Mouse (Mus musculus): ENCODE measurements around the gene Gng8.

Gene Gng8

GRCm38 (mm10) chr7:16876006-16876405 is 15.6 kb upstream of the Gng8 start:
- no peak for DNase-seq (ENCODE audit: low read depth in 1 of 2, low spot score in 2 of 2)

- no peak for DNase-seq (ENCODE audit: low read depth in 1 of 2, low spot score in 2 of 2)
Measured at GRCm38 (mm10) chr7:16876608-16877007, 15.0 kb upstream of the Gng8 start.

GRCm38 (mm10) chr7:16877717-16878116 is 13.9 kb upstream of the Gng8 start:
- DNase-seq (ENCODE audit: low read depth in 1 of 2, low spot score in 2 of 2): no peak

GRCm38 (mm10) chr7:16879796-16880547 is 11.6 kb upstream of the Gng8 start:
- no peak for DNase-seq (ENCODE audit: low read depth in 1 of 2, low spot score in 2 of 2)

GRCm38 (mm10) chr7:16880615-16881014 is 11.0 kb upstream of the Gng8 start:
- no peak for DNase-seq (ENCODE audit: low read depth in 1 of 2, low spot score in 2 of 2)

GRCm38 (mm10) chr7:16883162-16883561 is 8.4 kb upstream of the Gng8 start:
- DNase-seq (ENCODE audit: low read depth in 1 of 2, low spot score in 2 of 2): no peak

- DNase-seq (ENCODE audit: low read depth in 1 of 2, low spot score in 2 of 2): no peak
Measured at GRCm38 (mm10) chr7:16884334-16884733, 7.3 kb upstream of the Gng8 start.

- no peak for DNase-seq (ENCODE audit: low read depth in 1 of 2, low spot score in 2 of 2)
Measured at GRCm38 (mm10) chr7:16885271-16885776, 6.3 kb upstream of the Gng8 start.

- no peak for DNase-seq (ENCODE audit: low read depth in 1 of 2, low spot score in 2 of 2)
Measured at GRCm38 (mm10) chr7:16885905-16886304, 5.7 kb upstream of the Gng8 start.

- DNase-seq (ENCODE audit: low read depth in 1 of 2, low spot score in 2 of 2): no peak
Measured at GRCm38 (mm10) chr7:16890536-16890935, 1.1 kb upstream of the Gng8 start.

- no peak for DNase-seq (ENCODE audit: low read depth in 1 of 2, low spot score in 2 of 2)
Measured at GRCm38 (mm10) chr7:16890944-16891343, 642 bp upstream of the Gng8 start.

- no peak for DNase-seq (ENCODE audit: low read depth in 1 of 2, low spot score in 2 of 2)
Measured at GRCm38 (mm10) chr7:16892352-16892730, 755 bp downstream of the Gng8 start.

GRCm38 (mm10) chr7:16893612-16894011 is 2.0 kb downstream of the Gng8 start:
- no peak for DNase-seq (ENCODE audit: low read depth in 1 of 2, low spot score in 2 of 2)

- no peak for DNase-seq (ENCODE audit: low read depth in 1 of 2, low spot score in 2 of 2)
Measured at GRCm38 (mm10) chr7:16894279-16894678, 2.7 kb downstream of the Gng8 start.

- peak; percentile 50 to 51 for DNase-seq (ENCODE audit: low read depth in 1 of 2, low spot score in 2 of 2)
Measured at GRCm38 (mm10) chr7:16895000-16895399, 3.4 kb downstream of the Gng8 start.

GRCm38 (mm10) chr7:16895511-16895910 is 3.9 kb downstream of the Gng8 start:
- DNase-seq (ENCODE audit: low read depth in 1 of 2, low spot score in 2 of 2): no peak

GRCm38 (mm10) chr7:16900526-16900925 is 8.9 kb downstream of the Gng8 start:
- no peak for DNase-seq (ENCODE audit: low read depth in 1 of 2, low spot score in 2 of 2)

GRCm38 (mm10) chr7:16903439-16903955 is 11.9 kb downstream of the Gng8 start:
- DNase-seq (ENCODE audit: low read depth in 1 of 2, low spot score in 2 of 2): no peak

GRCm38 (mm10) chr7:16904120-16904675 is 12.6 kb downstream of the Gng8 start:
- no peak for DNase-seq (ENCODE audit: low read depth in 1 of 2, low spot score in 2 of 2)

- DNase-seq (ENCODE audit: low read depth in 1 of 2, low spot score in 2 of 2): no peak
Measured at GRCm38 (mm10) chr7:16905491-16906021, 14.0 kb downstream of the Gng8 start.

- no peak for DNase-seq (ENCODE audit: low read depth in 1 of 2, low spot score in 2 of 2)
Measured at GRCm38 (mm10) chr7:16906281-16906680, 14.7 kb downstream of the Gng8 start, which contains the start of gene Ptgir. Gene Ptgir (plus strand): TSS chr7:16906490.

- no peak for DNase-seq (ENCODE audit: low read depth in 1 of 2, low spot score in 2 of 2)
Measured at GRCm38 (mm10) chr7:16906889-16907559, 15.4 kb downstream of the Gng8 start.
